Mouse (Mus musculus): ENCODE data around the gene Gdf11. TPM values are rescaled to one million over a fixed set of nuclear protein-coding genes. Genes with fewer than 3 reads are reported as not detected.

Gdf11 gene
- 12.4 TPM for polyA plus RNA-seq (2015; fragmentation: Illumina TruSeq; extraction: RNeasy Lipid Tissue Mini Kit (QIAGEN cat#74804); ENCODE audit: low read depth, low replicate concordance)

DNA sequence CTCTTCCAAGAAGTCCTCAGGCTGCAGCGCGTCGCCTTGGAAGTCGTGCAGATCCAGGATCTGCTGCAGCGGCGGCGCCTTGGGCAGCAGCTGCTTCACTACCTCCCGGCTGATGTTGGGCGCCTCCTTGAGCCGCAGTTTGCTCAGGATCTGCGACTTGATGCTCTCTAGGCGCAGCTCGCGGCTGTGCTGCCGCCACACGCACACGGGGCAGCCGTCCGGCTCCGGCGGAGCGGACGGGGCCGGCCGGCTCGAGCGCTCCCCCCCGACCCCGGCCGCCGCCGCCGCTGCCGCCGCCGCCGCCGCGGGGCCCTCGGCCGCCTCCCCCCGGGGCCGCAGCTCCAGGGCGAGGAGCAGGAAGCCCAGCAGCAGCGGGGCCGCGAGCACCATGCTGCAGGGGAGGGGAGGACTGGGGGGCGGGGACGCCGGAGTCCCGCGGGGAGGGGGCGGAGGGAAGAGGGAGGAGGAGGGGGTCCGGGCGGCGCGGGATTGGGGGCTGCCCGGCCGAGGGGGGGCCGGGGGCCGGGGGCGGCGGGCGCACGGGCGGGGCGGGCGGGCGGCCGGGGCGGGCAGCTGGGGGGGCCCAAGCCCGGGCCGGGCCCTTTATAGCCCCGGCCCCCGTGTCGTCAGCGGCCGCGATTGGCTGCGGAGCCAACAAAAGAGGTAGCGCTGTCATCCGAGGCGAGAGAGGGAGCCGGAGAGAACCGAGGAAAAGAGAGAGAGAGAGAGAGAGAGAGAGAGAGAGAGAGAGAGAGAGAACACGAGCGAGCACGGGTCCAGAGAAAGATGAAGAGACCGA, at the start of gene Gdf11:
TSS of gene Gdf11 (minus strand) at position 423 of the 799 bp plus-strand sequence.

DNA sequence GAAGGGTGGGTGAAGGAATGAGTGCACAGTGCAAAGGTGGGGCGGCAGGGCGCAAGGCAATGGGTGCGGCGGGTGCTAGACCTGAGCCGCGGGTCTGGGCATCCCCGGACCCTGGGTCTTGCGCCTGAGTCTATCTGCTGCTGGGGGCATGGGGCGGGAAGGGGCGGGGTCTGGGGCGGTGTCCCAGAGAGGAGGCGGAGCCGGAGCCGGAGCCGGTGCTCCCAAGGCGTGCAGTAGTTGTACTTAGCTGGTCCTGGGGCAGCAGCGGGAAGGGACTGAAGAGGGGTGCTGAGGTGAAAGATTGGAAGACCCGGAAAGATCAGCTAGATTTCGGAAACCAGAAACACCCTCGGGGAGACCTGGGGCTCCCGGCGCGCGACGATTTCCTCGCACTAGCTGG, 42.1 kb upstream of the Gdf11 start, which contains the start of gene Itga7:
TSS of gene Itga7 (plus strand) at position 245 of the 400 bp plus-strand sequence.

DNA sequence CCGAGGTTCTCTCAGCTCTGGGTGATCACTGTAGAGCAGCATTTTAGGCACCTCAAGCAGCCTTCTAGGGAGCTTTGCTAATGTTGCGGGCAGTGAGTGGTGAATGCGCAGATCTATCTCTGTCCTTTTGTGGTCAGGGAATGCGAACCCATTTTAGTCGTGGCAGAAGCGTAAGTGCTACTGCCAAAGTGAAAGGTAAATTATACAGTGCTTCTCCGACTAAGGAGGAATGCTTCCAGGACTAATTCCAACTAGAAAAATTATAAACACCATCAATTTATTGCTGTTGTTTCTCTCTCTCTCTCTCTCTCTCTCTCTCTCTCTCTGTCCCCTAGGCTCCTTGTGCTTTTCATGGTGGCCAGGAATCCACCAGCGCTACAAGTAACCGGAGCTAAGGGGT, 32.4 kb upstream of the Gdf11 start, which contains the start of gene Bloc1s1:
TSS of gene Bloc1s1 (minus strand) at position 101 of the 400 bp plus-strand sequence.

DNA sequence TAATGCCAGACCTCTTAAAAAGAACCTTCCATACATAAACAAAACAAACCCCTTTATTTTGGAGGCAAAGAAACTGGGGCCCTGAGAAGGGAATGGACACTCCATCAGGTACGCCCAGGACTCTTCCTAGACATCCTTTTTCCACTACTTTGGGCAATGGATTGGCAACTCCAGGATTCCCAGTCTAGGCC, 31.2 kb upstream of the Gdf11 start, which contains the start of gene Rdh5:
TSS of gene Rdh5 (minus strand) at position 67 of the 191 bp plus-strand sequence.

DNA sequence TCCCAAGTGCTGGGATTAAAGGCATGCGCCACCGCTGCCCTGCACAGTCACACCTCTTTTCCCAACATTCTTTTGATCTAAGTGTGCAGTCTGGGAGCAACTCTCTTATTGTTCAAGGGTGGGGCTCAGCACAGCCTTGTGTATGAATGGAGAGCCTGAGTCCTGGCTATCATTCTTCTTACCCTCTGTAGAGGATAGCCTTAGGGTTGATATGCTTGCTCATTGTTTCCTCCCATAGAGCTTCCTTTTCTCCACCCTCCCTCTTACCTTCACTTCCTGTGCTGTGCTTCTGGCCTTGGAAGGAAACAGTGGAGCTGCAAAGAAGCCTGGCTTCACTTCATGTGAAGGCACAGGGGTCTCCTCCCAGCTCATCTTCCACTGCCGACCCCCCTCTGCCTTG, 9.2 kb upstream of the Gdf11 start, which contains the start of gene Cd63:
TSS of gene Cd63 (plus strand) at position 292 of the 400 bp plus-strand sequence.

Other genes with a start within 250 kb of the Gdf11 start
- gene Ikzf4, start 245.7 kb downstream of the Gdf11 start, polyA plus RNA-seq (2015; fragmentation: Illumina TruSeq; extraction: RNeasy Lipid Tissue Mini Kit (QIAGEN cat#74804); ENCODE audit: low read depth, low replicate concordance): 6.7 TPM
- 13.6 TPM for gene Suox, start 217.6 kb downstream of the Gdf11 start, polyA plus RNA-seq (2015; fragmentation: Illumina TruSeq; extraction: RNeasy Lipid Tissue Mini Kit (QIAGEN cat#74804); ENCODE audit: low read depth, low replicate concordance)
- gene Rab5b, start 195.5 kb downstream of the Gdf11 start, polyA plus RNA-seq (2015; fragmentation: Illumina TruSeq; extraction: RNeasy Lipid Tissue Mini Kit (QIAGEN cat#74804); ENCODE audit: low read depth, low replicate concordance): 144 TPM
- 1.2 TPM for gene Pmel, start 187.5 kb downstream of the Gdf11 start, polyA plus RNA-seq (2015; fragmentation: Illumina TruSeq; extraction: RNeasy Lipid Tissue Mini Kit (QIAGEN cat#74804); ENCODE audit: low read depth, low replicate concordance)
- 3.0 TPM for gene Cdk2, start 186.7 kb downstream of the Gdf11 start, polyA plus RNA-seq (2015; fragmentation: Illumina TruSeq; extraction: RNeasy Lipid Tissue Mini Kit (QIAGEN cat#74804); ENCODE audit: low read depth, low replicate concordance)
- 7.5 TPM for gene Dgka, start 146.9 kb downstream of the Gdf11 start, polyA plus RNA-seq (2015; fragmentation: Illumina TruSeq; extraction: RNeasy Lipid Tissue Mini Kit (QIAGEN cat#74804); ENCODE audit: low read depth, low replicate concordance)
- 35.5 TPM for gene Pym1, start 143.8 kb downstream of the Gdf11 start, polyA plus RNA-seq (2015; fragmentation: Illumina TruSeq; extraction: RNeasy Lipid Tissue Mini Kit (QIAGEN cat#74804); ENCODE audit: low read depth, low replicate concordance)
- 0.30 TPM for gene Mmp19, start 100.8 kb downstream of the Gdf11 start, polyA plus RNA-seq (2015; fragmentation: Illumina TruSeq; extraction: RNeasy Lipid Tissue Mini Kit (QIAGEN cat#74804); ENCODE audit: low read depth, low replicate concordance)
- gene Dnajc14, start 87.7 kb downstream of the Gdf11 start, polyA plus RNA-seq (2015; fragmentation: Illumina TruSeq; extraction: RNeasy Lipid Tissue Mini Kit (QIAGEN cat#74804); ENCODE audit: low read depth, low replicate concordance): 51.2 TPM
- gene Tmem198b, start 87.3 kb downstream of the Gdf11 start, polyA plus RNA-seq (2015; fragmentation: Illumina TruSeq; extraction: RNeasy Lipid Tissue Mini Kit (QIAGEN cat#74804); ENCODE audit: low read depth, low replicate concordance): 8.9 TPM
- 99.3 TPM for gene Sarnp, start 74.4 kb downstream of the Gdf11 start, polyA plus RNA-seq (2015; fragmentation: Illumina TruSeq; extraction: RNeasy Lipid Tissue Mini Kit (QIAGEN cat#74804); ENCODE audit: low read depth, low replicate concordance)
- 18.1 TPM for gene Ormdl2, start 70.1 kb downstream of the Gdf11 start, polyA plus RNA-seq (2015; fragmentation: Illumina TruSeq; extraction: RNeasy Lipid Tissue Mini Kit (QIAGEN cat#74804); ENCODE audit: low read depth, low replicate concordance)
- 142 TPM for gene Cd63, start 9.3 kb upstream of the Gdf11 start, polyA plus RNA-seq (2015; fragmentation: Illumina TruSeq; extraction: RNeasy Lipid Tissue Mini Kit (QIAGEN cat#74804); ENCODE audit: low read depth, low replicate concordance)
- gene Rdh5, start 31.2 kb upstream of the Gdf11 start, polyA plus RNA-seq (2015; fragmentation: Illumina TruSeq; extraction: RNeasy Lipid Tissue Mini Kit (QIAGEN cat#74804); ENCODE audit: low read depth, low replicate concordance): 12.8 TPM
- 236 TPM for gene Bloc1s1, start 32.3 kb upstream of the Gdf11 start, polyA plus RNA-seq (2015; fragmentation: Illumina TruSeq; extraction: RNeasy Lipid Tissue Mini Kit (QIAGEN cat#74804); ENCODE audit: low read depth, low replicate concordance)
- 14.0 TPM for gene Itga7, start 42.1 kb upstream of the Gdf11 start, polyA plus RNA-seq (2015; fragmentation: Illumina TruSeq; extraction: RNeasy Lipid Tissue Mini Kit (QIAGEN cat#74804); ENCODE audit: low read depth, low replicate concordance)
- not detected for gene Mettl7b, start 69.3 kb upstream of the Gdf11 start, polyA plus RNA-seq (2015; fragmentation: Illumina TruSeq; extraction: RNeasy Lipid Tissue Mini Kit (QIAGEN cat#74804); ENCODE audit: low read depth, low replicate concordance)
- not detected for gene Olfr9, start 97.7 kb upstream of the Gdf11 start, polyA plus RNA-seq (2015; fragmentation: Illumina TruSeq; extraction: RNeasy Lipid Tissue Mini Kit (QIAGEN cat#74804); ENCODE audit: low read depth, low replicate concordance)
- not detected for gene Olfr763, start 119.1 kb upstream of the Gdf11 start, polyA plus RNA-seq (2015; fragmentation: Illumina TruSeq; extraction: RNeasy Lipid Tissue Mini Kit (QIAGEN cat#74804); ENCODE audit: low read depth, low replicate concordance)
- not detected for gene Olfr764-ps1, start 148.2 kb upstream of the Gdf11 start, polyA plus RNA-seq (2015; fragmentation: Illumina TruSeq; extraction: RNeasy Lipid Tissue Mini Kit (QIAGEN cat#74804); ENCODE audit: low read depth, low replicate concordance)
- gene Olfr765, start 158.3 kb upstream of the Gdf11 start, polyA plus RNA-seq (2015; fragmentation: Illumina TruSeq; extraction: RNeasy Lipid Tissue Mini Kit (QIAGEN cat#74804); ENCODE audit: low read depth, low replicate concordance): not detected
- gene Olfr766-ps1, start 177.3 kb upstream of the Gdf11 start, polyA plus RNA-seq (2015; fragmentation: Illumina TruSeq; extraction: RNeasy Lipid Tissue Mini Kit (QIAGEN cat#74804); ENCODE audit: low read depth, low replicate concordance): not detected
- not detected for gene Olfr767, start 191.2 kb upstream of the Gdf11 start, polyA plus RNA-seq (2015; fragmentation: Illumina TruSeq; extraction: RNeasy Lipid Tissue Mini Kit (QIAGEN cat#74804); ENCODE audit: low read depth, low replicate concordance)
- not detected for gene Olfr768, start 207.7 kb upstream of the Gdf11 start, polyA plus RNA-seq (2015; fragmentation: Illumina TruSeq; extraction: RNeasy Lipid Tissue Mini Kit (QIAGEN cat#74804); ENCODE audit: low read depth, low replicate concordance)
- gene Olfr769, start 226.1 kb upstream of the Gdf11 start, polyA plus RNA-seq (2015; fragmentation: Illumina TruSeq; extraction: RNeasy Lipid Tissue Mini Kit (QIAGEN cat#74804); ENCODE audit: low read depth, low replicate concordance): not detected
- gene Olfr770, start 247.3 kb upstream of the Gdf11 start, polyA plus RNA-seq (2015; fragmentation: Illumina TruSeq; extraction: RNeasy Lipid Tissue Mini Kit (QIAGEN cat#74804); ENCODE audit: low read depth, low replicate concordance): not detected

Data from brain, adult 10 weeks (tissue).